Mouse (Mus musculus) forebrain, embryonic 14.5 days (tissue): ENCODE results near the gene Sbk3. TPM values are rescaled to one million over a fixed set of nuclear protein-coding genes. Genes with fewer than 3 reads are reported as not detected.

ENCODE experiments used
- ATAC-seq: fragments of 200-750 bp; cut with Nextera tagmentation; 2 replicates; pipeline ENCODE4 v1.8.0; 2017; ENCODE audit warnings: mild to moderate bottlenecking, moderate library complexity
- DNase-seq: peaks from one replicate; pipeline ENCODE4 v3.0.0-alpha.2; 2015; ENCODE audit warnings: low spot score
- H3K27ac ChIP-seq: fragments of 300-500 bp; sonication (generic); 2 replicates; pipeline ENCODE4 v1.5.1; 2014; ENCODE audit warnings: low read depth, mild to moderate bottlenecking, control low read depth, low read length, moderate library complexity
- H3K27me3 ChIP-seq: fragments of 300-500 bp; sonication (generic); replicated peaks from 2 replicates; pipeline ENCODE4 v1.6.1; 2014; ENCODE audit warnings: low read length, control low read depth, mixed read lengths; ENCODE audit not compliant: control insufficient read depth, insufficient read depth
- H3K36me3 ChIP-seq: fragments of 300-500 bp; sonication (generic); 2 replicates; pipeline ENCODE4 v1.6.1; 2014; ENCODE audit warnings: low read length, control low read depth; ENCODE audit not compliant: control insufficient read depth, insufficient read depth
- H3K4me1 ChIP-seq: fragments of 300-500 bp; sonication (generic); 2 replicates; pipeline ENCODE4 v1.6.1; 2014; ENCODE audit warnings: antibody characterized with exemption, low read length, control low read depth; ENCODE audit not compliant: control insufficient read depth, insufficient read depth
- H3K4me2 ChIP-seq: fragments of 300-500 bp; sonication (generic); 2 replicates; pipeline ENCODE4 v1.6.1; 2014; ENCODE audit warnings: mild to moderate bottlenecking, control low read depth, low read length
- H3K4me3 ChIP-seq: fragments of 300-500 bp; sonication (generic); 2 replicates; pipeline ENCODE4 v1.5.1; 2014; ENCODE audit warnings: low read depth, low read length, control low read depth
- H3K9ac ChIP-seq: fragments of 300-500 bp; sonication (generic); 2 replicates; pipeline ENCODE4 v1.6.1; 2014; ENCODE audit warnings: mild to moderate bottlenecking, low read length, control low read depth, moderate library complexity
- H3K9me3 ChIP-seq: fragments of 300-500 bp; sonication (generic); replicated peaks from 2 replicates; pipeline ENCODE4 v1.6.1; 2016; ENCODE audit warnings: low read length, control low read depth, mixed read lengths; ENCODE audit not compliant: control insufficient read depth
- WGBS: fragments of 180-500 bp; shearing (Covaris S2); extraction: QIAGEN DNeasy Blood & Tissue Kit; methylation state at CpG from one replicate; pipeline ENCODE4 v1.1.7; 2014; 5-methylcytosine and 5-hydroxymethylcytosine counted together
- polyA plus RNA-seq: library from polyadenylated mRNA; unstranded; fragments of >200 nt; fragmentation: Nextera tagmentation; extraction: Ambion mirVana; gene quantifications from 2 replicates; pipeline ENCODE4 v1.2.1, GENCODE M21; 2014

The Sbk3 gene
- polyA plus RNA-seq, 1 experiment from 2014 or later: 0.39 TPM

DNA sequence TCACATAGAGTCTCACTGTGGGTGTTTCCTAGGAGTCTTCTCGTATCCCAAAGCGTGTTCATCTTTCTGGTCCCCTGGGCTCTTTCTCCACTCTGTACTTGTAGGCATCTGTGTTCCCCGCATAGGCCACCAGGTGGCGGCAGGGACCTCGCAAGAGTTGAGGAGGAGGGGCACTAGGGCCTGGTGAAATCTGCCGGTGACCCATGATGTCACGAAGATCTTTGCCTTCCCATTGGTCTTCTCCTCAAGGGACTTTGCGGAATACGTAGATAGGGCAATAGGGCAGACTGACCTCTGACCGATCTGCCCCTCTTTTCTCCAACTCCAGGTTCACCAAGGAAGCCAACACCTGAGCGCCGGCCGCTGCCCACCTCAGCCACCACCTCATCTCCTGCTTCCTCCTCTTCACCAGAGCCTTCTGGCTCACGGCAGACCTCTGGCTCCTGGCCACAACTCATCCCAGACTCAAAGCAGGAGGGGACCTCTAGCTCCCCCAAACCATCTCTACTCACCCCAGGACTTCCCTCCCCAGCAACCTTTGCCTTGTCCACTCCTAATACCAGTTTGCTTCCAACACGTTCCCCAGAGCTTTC lies 27.6 kb downstream of the Sbk3 start:
- no peaks in the 10 kb centered on the region for H3K9me3 ChIP-seq
- H3K36me3 ChIP-seq: no peaks in the 10 kb centered on the region
- ATAC-seq (peak; percentile 69), DNase-seq (peak; percentile 89)
- H3K4me3 ChIP-seq: peak overlapping the region; percentile 8; the same call in 1 of the 2 replicates
- WGBS: 22% methylated on average over 15 of the region's 15 CpGs
- peak overlapping the region; percentile 28 for H3K4me2 ChIP-seq
- no peaks in the 10 kb centered on the region for H3K4me1 ChIP-seq
- no peaks in the 10 kb centered on the region for H3K27me3 ChIP-seq
- no peak overlapping the region for H3K9ac ChIP-seq
- no peak overlapping the region for H3K27ac ChIP-seq

DNA sequence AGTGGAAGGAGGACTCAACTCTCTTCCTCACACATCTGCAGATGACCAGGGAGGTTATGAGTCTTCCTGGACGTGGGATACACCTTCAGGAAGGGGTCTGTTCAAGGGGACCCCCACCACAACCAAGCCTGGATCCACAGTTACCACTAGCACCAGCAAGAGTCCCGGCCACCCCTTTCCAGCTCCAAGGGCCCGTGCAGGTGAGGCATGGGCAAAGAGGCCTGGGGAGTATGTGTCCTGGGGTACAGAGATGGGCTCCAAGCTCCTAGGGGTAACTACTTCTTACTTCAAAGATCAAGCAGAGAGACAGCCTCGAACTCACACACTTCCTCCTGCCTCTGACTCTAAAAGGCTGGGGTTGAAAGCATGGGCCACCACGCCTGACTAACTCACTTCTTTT lies 28.3 kb downstream of the Sbk3 start:
- Histone ChIP-seq H3K4me1 (no peaks in the 10 kb centered on the region), H3K4me2 (no peak overlapping the region), H3K9me3 (no peaks in the 10 kb centered on the region), H3K4me3 (no peak overlapping the region), H3K36me3 (no peaks in the 10 kb centered on the region), H3K27me3 (no peaks in the 10 kb centered on the region), H3K27ac (no peak overlapping the region), H3K9ac (no peak overlapping the region)
- WGBS: 62% methylated on average over 5 of the region's 5 CpGs
- ATAC-seq: no peak
- DNase-seq: no peak

- no peaks in the 10 kb centered on the region for H3K36me3 ChIP-seq
- ATAC-seq: peak; percentile 65
- H3K27me3 ChIP-seq: no peaks in the 10 kb centered on the region
- H3K4me3 ChIP-seq: no peak overlapping the region
- H3K9ac ChIP-seq: no peak overlapping the region
- H3K4me1 ChIP-seq: no peaks in the 10 kb centered on the region
- DNase-seq: peak; percentile 85
- no peak overlapping the region for H3K27ac ChIP-seq
- no peak overlapping the region for H3K4me2 ChIP-seq
- no peaks in the 10 kb centered on the region for H3K9me3 ChIP-seq
- 15% methylated on average over 9 of the region's 9 CpGs for WGBS
Measured at GRCm38 (mm10) chr7:4940068-4940479, 30.9 kb downstream of the Sbk3 start.

DNA sequence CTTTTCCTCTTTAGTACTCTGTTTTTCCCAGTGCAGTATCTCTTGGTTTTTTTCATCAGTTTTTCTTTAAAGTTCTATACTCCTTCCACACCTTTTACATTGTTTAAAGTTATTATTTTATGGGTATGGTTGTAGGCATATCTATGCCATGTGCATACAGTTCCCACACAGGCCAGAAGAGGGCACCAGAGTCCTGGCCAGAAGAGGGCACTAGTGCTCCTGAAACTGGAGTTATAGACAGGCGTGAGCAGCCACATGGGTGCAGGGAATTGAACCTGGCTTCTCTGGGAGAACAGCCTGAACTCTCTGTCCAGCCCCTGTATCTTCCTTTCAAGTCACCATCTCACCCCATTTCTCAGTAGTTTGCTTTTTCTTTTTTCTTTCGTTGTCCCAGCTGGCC lies 32.5 kb downstream of the Sbk3 start:
- no peaks in the 10 kb centered on the region for H3K4me1 ChIP-seq
- no peaks in the 10 kb centered on the region for H3K36me3 ChIP-seq
- ATAC-seq (0 out of 2 replicates have a peak, but pooled peaks have one; percentile 49), DNase-seq (peak; percentile 63)
- no peaks in the 10 kb centered on the region for H3K27me3 ChIP-seq
- H3K27ac ChIP-seq: no peak overlapping the region
- peaks cover 3% of the 10 kb centered on the region; the same call in 1 of the 2 replicates for H3K9me3 ChIP-seq
- no peak overlapping the region for H3K4me2 ChIP-seq
- H3K9ac ChIP-seq: no peak overlapping the region
- 26% methylated on average over 2 of the region's 2 CpGs for WGBS
- H3K4me3 ChIP-seq: no peak overlapping the region

GRCm38 (mm10) chr7:4937392-4937791 lies 33.6 kb downstream of the Sbk3 start:
- H3K27ac ChIP-seq: no peak overlapping the region
- no peak overlapping the region for H3K4me2 ChIP-seq
- H3K4me3 ChIP-seq: no peak overlapping the region
- no peak for ATAC-seq
- WGBS: 88% methylated on average over 10 of the region's 11 CpGs
- H3K9me3 ChIP-seq: peaks cover 3% of the 10 kb centered on the region; the same call in 1 of the 2 replicates
- no peak for DNase-seq
- no peaks in the 10 kb centered on the region for H3K4me1 ChIP-seq
- no peak overlapping the region for H3K9ac ChIP-seq
- no peaks in the 10 kb centered on the region for H3K27me3 ChIP-seq
- H3K36me3 ChIP-seq: no peaks in the 10 kb centered on the region

GRCm38 (mm10) chr7:4936832-4937231 lies 34.1 kb downstream of the Sbk3 start:
- Histone ChIP-seq H3K27ac (no peak overlapping the region), H3K9me3 (peaks cover 3% of the 10 kb centered on the region; the same call in 1 of the 2 replicates), H3K4me2 (no peak overlapping the region), H3K9ac (no peak overlapping the region), H3K27me3 (no peaks in the 10 kb centered on the region), H3K4me3 (no peak overlapping the region), H3K36me3 (no peaks in the 10 kb centered on the region), H3K4me1 (no peaks in the 10 kb centered on the region)
- WGBS: 88% methylated on average over 10 of the region's 10 CpGs
- DNase-seq (no peak), ATAC-seq (no peak)

- 81% methylated on average over 4 of the region's 4 CpGs for WGBS
- Histone ChIP-seq H3K27ac (no peak overlapping the region), H3K9ac (no peak overlapping the region), H3K36me3 (no peaks in the 10 kb centered on the region), H3K27me3 (no peaks in the 10 kb centered on the region), H3K4me2 (no peak overlapping the region), H3K4me3 (no peak overlapping the region), H3K9me3 (peaks cover 3% of the 10 kb centered on the region; the same call in 1 of the 2 replicates), H3K4me1 (no peaks in the 10 kb centered on the region)
- DNase-seq (no peak), ATAC-seq (no peak)
Measured at GRCm38 (mm10) chr7:4934160-4934914, 36.6 kb downstream of the Sbk3 start.

DNA sequence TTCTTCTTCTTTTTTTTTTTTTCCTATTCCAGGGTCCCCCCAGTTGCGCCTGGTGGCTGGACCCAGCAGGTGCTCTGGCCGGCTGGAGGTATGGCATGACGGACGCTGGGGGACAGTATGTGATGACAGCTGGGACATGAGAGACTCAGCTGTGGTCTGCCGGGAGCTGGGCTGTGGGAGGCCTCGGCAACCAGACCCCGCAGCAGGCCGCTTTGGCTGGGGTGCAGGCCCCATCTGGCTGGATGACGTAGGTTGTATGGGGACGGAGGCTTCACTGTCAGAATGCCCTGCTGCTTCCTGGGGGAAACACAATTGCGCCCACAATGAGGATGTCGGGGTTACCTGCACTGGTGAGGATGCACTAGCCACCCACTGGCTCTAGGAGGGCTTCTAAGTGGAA lies 37.9 kb downstream of the Sbk3 start:
- no peak overlapping the region for H3K4me2 ChIP-seq
- no peak for ATAC-seq
- H3K4me3 ChIP-seq: no peak overlapping the region
- no peak overlapping the region for H3K9ac ChIP-seq
- no peaks in the 10 kb centered on the region for H3K27me3 ChIP-seq
- H3K4me1 ChIP-seq: no peaks in the 10 kb centered on the region
- H3K36me3 ChIP-seq: no peaks in the 10 kb centered on the region
- 84% methylated on average over 12 of the region's 12 CpGs for WGBS
- no peak for DNase-seq
- peaks cover 3% of the 10 kb centered on the region; the same call in 1 of the 2 replicates for H3K9me3 ChIP-seq
- H3K27ac ChIP-seq: no peak overlapping the region

GRCm38 (mm10) chr7:4928323-4928722 lies 42.6 kb downstream of the Sbk3 start:
- Histone ChIP-seq H3K27me3 (no peaks in the 10 kb centered on the region), H3K4me1 (peaks cover 27% of the 10 kb centered on the region), H3K4me2 (no peak overlapping the region), H3K4me3 (no peak overlapping the region), H3K9me3 (no peaks in the 10 kb centered on the region), H3K9ac (no peak overlapping the region), H3K36me3 (no peaks in the 10 kb centered on the region), H3K27ac (no peak overlapping the region)
- 85% methylated on average over 17 of the region's 17 CpGs for WGBS
- ATAC-seq: no peak
- no peak for DNase-seq
